Mouse (Mus musculus): ENCODE data around the gene Faah.

DNA sequence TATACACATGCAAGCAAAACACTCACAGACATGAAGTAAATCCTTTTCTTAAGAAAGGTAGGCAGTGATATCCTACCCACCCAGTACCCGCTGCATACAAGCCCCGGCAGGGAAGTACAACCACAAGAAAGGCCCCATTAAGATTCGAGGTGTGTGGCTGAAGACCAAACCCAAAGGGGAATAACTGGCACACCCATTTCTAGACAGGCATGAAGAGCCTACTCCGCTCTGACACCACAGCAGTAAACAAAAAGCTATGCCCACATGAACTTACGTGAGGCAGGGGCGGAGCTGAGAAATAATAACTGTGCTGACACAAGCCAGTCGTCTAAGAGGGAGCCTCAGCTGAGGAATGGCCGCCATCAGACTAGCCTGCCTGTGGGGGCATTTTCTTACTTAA lies 7.5 kb downstream of the Faah start:
- TF ChIP-seq JUND (IDR thresholded peaks at IDR 0.05; ENCODE audit: low read depth, low read length) (no peak), POLR2AphosphoS2 (IDR thresholded peaks at IDR 0.05; ENCODE audit: low read length) (no peak), CTCF (IDR thresholded peaks at IDR 0.05 in 2 of 3, conservative IDR thresholded peaks at IDR 0.05 in 1 of 3; ENCODE audit: control insufficient read depth in 1 of 3, insufficient read depth in 1 of 3, low read depth in 2 of 3, low read length in 3 of 3, poor library complexity in 1 of 3, severe bottlenecking in 1 of 3) (no peak)
